Mouse (Mus musculus): ENCODE measurements around the gene Sh2d2a. TPM values are rescaled to one million over a fixed set of nuclear protein-coding genes. Genes with fewer than 3 reads are reported as not detected.

Sh2d2a gene
- polyA plus RNA-seq (2012; rRNA removed), result 0.43 and 0.62 TPM in 2 replicates

GRCm38 (mm10) chr3:87846650-87847110, at the start of gene Sh2d2a:
Sh2d2a (plus strand) TSS chr3:87846755.

GRCm38 (mm10) chr3:87824206-87824605, 22.3 kb upstream of the Sh2d2a start, which contains the start of gene Pear1:
Pear1 (minus strand) TSS chr3:87824306.

DNA sequence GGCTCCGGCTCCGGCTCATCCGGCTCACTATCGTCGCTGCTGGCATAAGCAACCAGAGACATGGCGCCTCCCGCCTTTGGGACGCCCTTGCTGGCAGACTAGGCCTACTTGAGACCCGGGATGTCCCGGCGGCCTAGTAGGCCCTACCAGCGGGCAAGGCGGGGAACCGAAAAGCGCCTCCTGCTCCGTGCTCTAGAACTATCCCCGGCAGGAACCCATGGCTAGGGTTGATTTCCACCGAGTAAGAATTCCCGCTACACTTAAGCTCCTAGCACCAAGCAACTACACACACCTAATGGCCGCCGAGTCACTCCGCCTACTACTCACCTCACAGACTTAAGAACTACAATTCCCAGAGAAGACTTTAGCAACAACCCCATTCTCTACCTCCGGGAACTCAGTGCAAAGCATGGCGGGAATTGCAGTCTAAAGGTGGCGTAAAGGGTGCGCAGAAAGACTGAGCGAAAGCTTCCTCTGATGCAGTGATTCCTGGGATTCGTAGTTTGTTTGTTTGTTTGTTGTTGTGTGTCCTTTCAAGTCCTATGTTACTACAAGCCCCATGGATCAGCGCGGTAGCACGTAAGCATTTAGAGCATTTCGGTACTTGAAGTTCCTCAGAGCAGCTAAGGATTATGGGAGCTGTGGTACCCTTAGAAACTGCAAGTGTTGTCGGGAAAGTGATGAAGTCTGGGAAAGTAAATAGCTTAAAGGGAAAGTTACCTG, 38.9 kb downstream of the Sh2d2a start, which contains the start of gene Prcc:
Gene Prcc, minus strand, starts transcription at position 328 of the 723 bp plus-strand sequence.

Other genes starting within 250 kb of the Sh2d2a start
- 4.7 and 5.3 TPM in 2 replicates for gene Arhgef11, start 229.2 kb upstream of the Sh2d2a start, polyA plus RNA-seq (2012; rRNA removed)
- 0.10 and 0.13 TPM in 2 replicates for gene Lrrc71, start 98.1 kb upstream of the Sh2d2a start, polyA plus RNA-seq (2012; rRNA removed)
- 0.12 and 0.16 TPM in 2 replicates for gene Ntrk1, start 51.6 kb upstream of the Sh2d2a start, polyA plus RNA-seq (2012; rRNA removed)
- gene Insrr, start 49.8 kb upstream of the Sh2d2a start, polyA plus RNA-seq (2012; rRNA removed), result 0.02 and 0.13 TPM in 2 replicates
- gene Pear1, start 22.4 kb upstream of the Sh2d2a start, polyA plus RNA-seq (2012; rRNA removed), result 7.4 and 9.0 TPM in 2 replicates
- gene Prcc, start 38.9 kb downstream of the Sh2d2a start, polyA plus RNA-seq (2012; rRNA removed), result 11.4 and 12.5 TPM in 2 replicates
- 93.9 and 101 TPM in 2 replicates for gene Hdgf, start 59.6 kb downstream of the Sh2d2a start, polyA plus RNA-seq (2012; rRNA removed)
- 58.4 and 61.1 TPM in 2 replicates for gene Mrpl24, start 72.8 kb downstream of the Sh2d2a start, polyA plus RNA-seq (2012; rRNA removed)
- 8.6 and 8.7 TPM in 2 replicates for gene Isg20l2, start 83.6 kb downstream of the Sh2d2a start, polyA plus RNA-seq (2012; rRNA removed)
- 10.0 and 11.3 TPM in 2 replicates for gene Rrnad1, start 84.0 kb downstream of the Sh2d2a start, polyA plus RNA-seq (2012; rRNA removed)
- gene Crabp2, start 101.9 kb downstream of the Sh2d2a start, polyA plus RNA-seq (2012; rRNA removed), result 0.05 TPM in 1 of 2 replicates, not detected in the other
- 1.1 TPM in 2 replicates for gene Nes, start 124.3 kb downstream of the Sh2d2a start, polyA plus RNA-seq (2012; rRNA removed)
- gene Bcan, start 153.5 kb downstream of the Sh2d2a start, polyA plus RNA-seq (2012; rRNA removed), result 0.01 TPM in 1 of 2 replicates, not detected in the other
- gene Hapln2, start 180.8 kb downstream of the Sh2d2a start, polyA plus RNA-seq (2012; rRNA removed), result not detected in 2 replicates
- gene Gpatch4, start 196.4 kb downstream of the Sh2d2a start, polyA plus RNA-seq (2012; rRNA removed), result 7.2 and 7.3 TPM in 2 replicates
- 38.4 and 41.8 TPM in 2 replicates for gene Naxe, start 211.7 kb downstream of the Sh2d2a start, polyA plus RNA-seq (2012; rRNA removed)
- not detected in 2 replicates for gene Ttc24, start 231.5 kb downstream of the Sh2d2a start, polyA plus RNA-seq (2012; rRNA removed)
- 3.4 and 4.3 TPM in 2 replicates for gene Iqgap3, start 235.2 kb downstream of the Sh2d2a start, polyA plus RNA-seq (2012; rRNA removed)